Mouse (Mus musculus): Measurements from ENCODE around the gene Cacnb1. TPM values are rescaled to one million over a fixed set of nuclear protein-coding genes. Genes with fewer than 3 reads are reported as not detected.

The Cacnb1 gene
- total RNA-seq, 4 experiments from 2014 or later: 6.2 to 8.5 (median 6.5) TPM

DNA sequence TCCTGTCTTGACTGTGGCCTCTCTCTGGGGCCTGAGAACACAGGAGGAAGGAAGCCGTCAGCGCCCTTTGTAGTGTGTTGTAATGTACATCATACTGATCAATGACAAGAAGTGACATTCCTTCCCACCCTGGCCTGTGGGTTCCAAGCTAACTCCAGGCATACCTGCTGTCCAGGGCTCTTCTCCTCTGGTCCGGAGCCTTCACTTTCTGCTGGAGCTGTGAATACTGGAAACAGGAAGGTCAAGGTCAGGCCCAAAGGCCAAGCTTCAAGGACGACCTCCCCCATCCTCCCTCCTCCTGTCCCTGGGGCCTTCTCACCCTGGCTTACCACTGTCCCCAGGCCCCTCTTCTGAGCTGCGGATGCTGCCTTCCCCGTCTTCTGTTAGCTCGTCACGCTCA lies 18.1 kb upstream of the Cacnb1 start:
- DNase-seq (ENCODE audit: low spot score): no peak

DNA sequence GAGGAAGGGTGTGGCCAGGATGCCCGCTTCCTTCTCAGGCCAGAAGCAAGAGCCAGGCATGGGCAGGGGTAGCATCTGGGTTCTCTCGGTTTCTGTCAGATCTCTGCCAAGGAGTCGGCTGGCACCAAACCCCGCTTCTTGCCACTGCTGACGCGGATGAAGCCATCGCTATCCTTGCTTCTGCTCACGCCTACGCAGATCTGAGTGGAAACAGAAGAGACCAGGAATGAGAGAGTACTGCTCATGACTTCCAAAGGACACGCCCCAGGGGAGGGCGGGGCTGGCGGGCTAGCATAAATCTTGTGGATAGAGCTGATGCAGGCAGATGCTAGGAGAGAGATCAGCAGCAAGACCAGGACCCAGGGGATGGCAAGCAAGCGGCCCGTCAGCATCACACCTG lies 15.0 kb upstream of the Cacnb1 start:
- DNase-seq (ENCODE audit: low spot score): no peak

DNA sequence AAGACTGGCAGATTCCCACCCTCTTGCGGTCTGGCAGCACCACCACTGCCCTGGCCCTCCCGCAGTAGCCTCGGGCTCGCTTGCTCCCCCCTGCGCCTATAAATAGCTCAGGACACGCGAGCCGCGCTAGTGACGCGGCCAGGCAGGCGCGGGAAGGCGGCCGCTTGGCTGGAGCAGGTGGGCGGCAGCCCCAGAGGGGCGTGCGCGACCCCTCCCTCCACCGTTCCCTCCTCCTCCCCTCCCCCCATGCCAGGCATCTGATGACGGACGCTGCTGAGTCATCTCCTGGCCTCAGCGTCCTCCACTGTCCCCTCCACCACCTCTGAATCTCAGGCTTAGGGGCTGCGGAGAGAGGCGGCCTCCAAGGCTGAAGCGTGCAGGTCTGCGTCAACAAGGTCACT lies 13.1 kb upstream of the Cacnb1 start:
- no peak for DNase-seq (ENCODE audit: low spot score)

DNA sequence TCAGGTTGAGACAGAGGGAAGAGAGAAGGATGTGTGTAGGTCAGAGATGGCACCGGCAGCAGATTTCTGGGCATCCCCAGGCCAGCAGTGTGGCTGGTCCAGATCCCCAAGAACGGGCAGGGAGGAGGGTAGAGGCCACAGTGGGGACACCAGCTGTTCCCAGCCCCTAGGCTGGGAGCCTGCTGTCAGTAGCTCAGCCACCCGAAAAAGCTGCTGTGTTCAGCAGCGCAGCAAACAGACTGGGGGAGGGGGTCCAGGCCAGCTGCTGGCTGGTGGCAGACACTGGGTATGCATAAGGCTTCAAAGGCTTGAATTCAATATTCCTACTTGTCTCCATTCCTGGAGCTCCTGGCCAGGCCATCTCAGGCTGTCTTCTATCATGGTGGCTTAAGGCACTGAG lies 12.0 kb upstream of the Cacnb1 start:
- no peak for DNase-seq (ENCODE audit: low spot score)

DNA sequence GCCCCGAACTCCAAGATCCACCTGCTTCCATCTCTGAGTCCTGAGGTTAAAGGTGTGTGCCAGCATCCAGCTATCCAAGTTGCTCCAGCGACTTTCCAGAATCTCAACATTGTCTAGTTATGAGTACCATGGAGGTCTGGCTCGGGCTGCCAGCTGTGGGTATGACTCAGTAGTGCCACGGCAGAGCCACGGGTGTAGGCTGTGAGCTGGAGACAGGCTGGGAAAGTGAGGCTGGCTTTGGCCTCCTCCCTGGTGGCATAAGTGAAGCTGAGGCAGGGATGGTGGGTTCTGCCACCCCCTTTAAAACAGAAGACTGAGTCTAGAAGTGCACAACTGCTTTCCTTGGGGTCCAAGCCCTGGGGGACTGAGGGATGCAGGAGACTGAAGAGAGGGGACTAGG lies 11.2 kb upstream of the Cacnb1 start:
- DNase-seq (ENCODE audit: low spot score): no peak

GRCm38 (mm10) chr11:98031443-98031770 lies 8.6 kb upstream of the Cacnb1 start:
- peak; percentile 76 for DNase-seq (ENCODE audit: low spot score)

DNA sequence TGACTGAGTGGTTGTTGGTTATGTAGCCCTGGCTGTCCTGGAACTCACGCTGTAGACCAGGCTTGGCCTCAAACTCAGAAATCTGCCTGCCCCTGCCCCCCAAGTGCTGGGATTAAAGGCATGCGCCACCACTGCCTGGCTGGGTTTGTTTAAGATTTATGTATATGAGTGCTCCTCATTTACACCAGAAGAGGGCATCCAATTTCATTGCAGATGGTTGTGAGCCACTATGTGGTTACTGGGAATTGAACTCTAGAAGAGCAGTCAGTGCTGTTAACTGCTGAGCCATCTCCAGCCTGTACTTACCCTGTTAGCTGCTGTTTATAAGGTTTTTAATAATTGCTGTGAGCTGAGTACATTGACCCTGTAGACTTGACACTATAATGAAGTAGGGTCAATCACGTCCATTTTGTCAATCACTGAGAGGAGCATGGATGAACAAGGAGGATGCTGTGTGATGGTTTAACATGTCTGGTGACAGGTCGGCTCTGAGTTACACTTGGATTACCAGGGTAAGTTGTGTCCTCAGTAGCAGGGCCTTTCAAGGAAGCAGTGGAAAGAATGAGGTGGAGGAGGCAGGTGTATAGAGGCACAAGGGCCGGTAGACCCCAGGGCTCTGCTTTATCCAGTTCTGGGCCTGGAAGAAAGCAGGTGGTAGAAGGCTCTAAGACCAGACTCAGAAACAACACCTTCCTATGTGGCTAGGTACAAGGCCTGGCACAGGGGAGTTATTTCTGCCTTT lies 8.0 kb upstream of the Cacnb1 start:
- no peak for DNase-seq (ENCODE audit: low spot score)

DNA sequence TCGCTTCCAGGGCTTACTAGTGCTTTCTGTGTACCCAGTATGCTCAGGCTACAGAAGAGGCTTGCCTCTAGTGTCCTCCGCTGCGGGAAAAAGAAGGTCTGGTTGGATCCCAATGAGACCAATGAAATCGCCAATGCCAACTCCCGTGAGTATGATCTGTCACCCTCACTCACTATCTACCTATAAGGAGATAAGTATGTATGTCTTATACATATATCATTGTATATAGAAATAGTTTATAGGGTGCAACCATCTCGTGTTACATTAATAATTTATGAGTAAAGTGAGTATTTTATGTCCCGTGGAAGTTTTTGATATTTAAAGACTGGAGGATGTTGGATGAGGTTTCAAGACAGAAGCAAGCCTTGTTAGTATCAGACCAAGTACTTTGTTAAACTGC lies 5.0 kb upstream of the Cacnb1 start:
- DNase-seq (ENCODE audit: low spot score): no peak

- DNase-seq (ENCODE audit: low spot score): no peak
Observed at GRCm38 (mm10) chr11:98027297-98027688, 4.5 kb upstream of the Cacnb1 start.

DNA sequence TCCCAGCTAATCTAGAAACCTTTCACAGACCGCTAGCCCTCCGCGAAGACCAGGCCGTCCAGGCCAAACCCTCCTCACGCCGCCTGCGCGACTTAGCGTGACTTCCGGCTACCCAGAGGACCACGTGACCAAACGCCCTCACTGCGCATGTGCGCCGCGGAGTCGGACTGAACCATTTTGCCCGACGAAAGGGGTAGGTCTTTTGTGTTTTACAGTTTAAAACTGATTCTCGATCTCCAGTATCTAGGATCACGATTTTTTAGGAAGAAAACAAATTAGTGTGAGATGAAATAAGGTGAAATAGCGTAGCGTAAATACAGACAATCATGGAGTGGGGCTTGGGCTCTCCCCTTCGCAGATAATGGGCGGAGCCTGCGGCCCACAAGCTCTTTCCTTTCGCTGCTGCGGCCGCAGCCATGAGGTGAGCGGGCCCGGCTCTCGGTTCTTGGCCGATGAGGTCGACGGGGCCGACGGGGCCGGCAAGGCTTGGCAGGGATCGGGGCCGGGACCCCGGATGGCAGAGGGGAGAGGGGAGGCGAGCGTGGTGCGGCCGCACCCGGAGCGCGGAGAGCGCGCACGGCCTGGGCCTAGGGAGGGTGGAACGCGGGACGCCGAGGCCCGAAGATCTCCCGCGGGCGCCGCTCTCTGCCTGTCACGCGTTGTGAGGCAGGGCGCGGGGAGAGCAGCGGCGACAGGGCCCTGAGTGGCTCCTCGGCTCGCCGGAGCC lies 3.9 kb upstream of the Cacnb1 start, which contains the start of gene Rpl19:
Gene Rpl19, plus strand, starts transcription at position 141 of the 727 bp plus-strand sequence.
- DNase-seq (ENCODE audit: low spot score): peak; percentile 92

DNA sequence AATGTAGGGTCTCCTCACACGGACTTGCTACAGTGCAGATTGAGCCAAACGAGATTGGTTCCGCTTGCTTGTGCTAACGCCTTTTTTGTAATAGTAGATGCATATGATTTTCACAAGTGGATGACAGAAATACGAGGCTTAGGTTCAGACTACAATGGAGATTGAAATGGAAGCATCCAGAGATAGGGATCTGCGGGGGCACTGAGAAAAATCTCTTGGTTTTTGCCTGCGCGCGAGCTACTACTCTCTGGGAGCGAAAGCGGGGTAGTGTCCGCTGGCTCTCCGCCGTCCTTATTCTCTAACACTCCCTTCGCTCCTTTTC lies 3.4 kb upstream of the Cacnb1 start:
- no peak for DNase-seq (ENCODE audit: low spot score)

DNA sequence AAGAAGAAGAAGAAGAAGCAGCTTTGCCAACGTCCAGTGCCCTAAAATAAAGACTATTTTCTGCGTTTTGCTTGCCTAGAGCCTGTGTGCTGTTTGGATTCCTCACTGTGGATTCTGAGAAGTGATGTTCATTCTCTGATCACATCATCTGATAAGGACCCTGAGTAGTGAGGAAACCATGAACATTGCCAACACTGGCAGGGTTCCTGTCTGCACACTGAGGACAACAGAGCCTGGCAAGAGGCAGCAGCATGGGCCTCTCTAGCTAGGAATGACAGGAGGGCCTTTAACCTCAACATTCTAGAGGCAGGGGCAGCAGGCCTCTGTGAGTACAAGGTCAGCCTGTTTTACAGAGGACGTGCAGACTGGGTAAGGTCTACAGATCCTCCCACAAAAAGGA lies 1.7 kb upstream of the Cacnb1 start:
- DNase-seq (ENCODE audit: low spot score): no peak

- no peak for DNase-seq (ENCODE audit: low spot score)
Observed at GRCm38 (mm10) chr11:98022253-98022554, 630 bp downstream of the Cacnb1 start.

DNA sequence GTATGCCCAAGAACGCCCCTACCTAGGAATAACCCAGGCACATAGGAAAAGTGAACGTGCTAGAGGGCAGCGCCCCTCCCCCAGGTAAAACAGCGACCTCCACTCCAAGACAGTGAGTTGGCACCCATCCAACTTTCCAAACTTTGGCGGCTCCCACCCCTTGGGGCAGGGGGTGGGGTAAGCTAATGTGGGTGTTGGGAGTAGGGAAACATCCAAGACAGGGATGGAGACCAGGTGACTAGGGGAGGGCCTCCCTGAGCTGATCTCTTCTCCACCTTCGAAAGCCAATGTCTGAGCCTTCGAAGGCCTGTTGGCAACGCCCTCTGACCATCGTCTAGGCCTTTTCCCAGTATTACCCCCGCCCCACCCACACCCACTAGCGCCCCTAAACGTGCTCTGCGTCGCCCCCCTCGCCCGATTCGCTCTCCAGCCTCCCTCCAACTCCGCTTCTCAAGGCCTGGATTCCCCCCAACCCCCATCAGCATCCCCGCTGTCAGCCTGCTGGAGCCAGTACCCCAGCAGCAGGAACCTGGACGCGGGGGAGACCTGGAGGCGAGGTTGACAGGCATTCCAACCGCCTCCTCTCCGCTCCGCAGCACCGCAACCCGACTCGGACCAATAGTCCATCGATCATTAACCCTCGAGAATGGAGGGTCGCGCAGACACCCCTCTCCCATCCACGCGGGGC lies 1.1 kb downstream of the Cacnb1 start:
- no peak for DNase-seq (ENCODE audit: low spot score)

GRCm38 (mm10) chr11:98021118-98021517 lies 1.7 kb downstream of the Cacnb1 start:
- DNase-seq (ENCODE audit: low spot score): no peak

DNA sequence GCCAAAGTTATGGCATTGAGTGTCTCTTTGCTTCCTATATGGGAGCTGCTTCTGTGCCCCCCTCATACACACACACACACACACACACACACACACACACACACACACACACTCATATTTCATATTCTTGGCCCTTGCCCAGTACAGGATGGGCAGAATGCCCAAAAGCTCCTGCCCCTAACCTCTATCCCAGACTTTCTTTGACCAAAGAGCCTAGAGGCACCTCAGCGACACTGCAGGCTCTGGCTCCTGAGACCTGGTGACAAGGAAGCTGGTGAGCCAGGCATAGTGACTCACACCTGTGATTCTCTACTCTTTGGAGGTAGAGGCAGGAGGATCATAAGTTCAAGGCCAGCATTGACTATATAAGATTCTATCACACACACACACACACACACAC lies 2.1 kb downstream of the Cacnb1 start:
- no peak for DNase-seq (ENCODE audit: low spot score)

DNA sequence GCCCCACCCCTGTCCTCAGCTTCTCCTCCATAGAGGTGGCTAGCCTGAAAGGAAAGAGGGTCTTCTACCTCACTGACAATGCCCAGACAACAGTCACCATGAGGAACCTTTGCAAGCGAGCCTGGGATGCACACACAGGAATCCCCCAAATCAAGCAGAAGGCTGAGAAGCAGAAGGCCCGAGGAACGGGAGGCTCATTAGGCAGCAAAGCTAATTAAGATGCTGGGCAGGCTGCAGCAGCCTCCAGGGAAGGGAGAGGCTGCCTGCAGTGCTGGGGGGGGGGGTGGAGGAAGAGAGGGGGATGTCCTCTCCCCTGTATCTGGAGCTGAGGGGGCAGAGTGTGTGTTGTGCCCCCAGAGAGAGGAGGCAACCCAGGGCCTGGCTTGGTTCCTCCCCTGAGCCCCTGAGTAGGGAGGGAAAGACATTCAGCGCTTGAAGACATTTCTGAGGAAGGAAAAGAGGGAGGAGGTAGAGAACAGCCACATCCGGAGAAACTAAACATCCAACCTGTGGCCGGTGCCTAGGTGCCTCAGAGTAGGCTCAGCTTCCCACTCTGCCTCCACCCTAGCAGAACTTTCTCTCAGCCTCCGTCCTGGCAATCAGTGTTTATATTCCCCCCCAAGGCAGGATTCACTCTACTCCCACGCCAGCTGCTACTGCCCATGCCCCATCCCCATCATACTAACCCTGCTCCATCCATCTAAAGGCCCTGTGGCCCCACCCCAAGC lies 2.8 kb downstream of the Cacnb1 start:
- DNase-seq (ENCODE audit: low spot score): no peak

DNA sequence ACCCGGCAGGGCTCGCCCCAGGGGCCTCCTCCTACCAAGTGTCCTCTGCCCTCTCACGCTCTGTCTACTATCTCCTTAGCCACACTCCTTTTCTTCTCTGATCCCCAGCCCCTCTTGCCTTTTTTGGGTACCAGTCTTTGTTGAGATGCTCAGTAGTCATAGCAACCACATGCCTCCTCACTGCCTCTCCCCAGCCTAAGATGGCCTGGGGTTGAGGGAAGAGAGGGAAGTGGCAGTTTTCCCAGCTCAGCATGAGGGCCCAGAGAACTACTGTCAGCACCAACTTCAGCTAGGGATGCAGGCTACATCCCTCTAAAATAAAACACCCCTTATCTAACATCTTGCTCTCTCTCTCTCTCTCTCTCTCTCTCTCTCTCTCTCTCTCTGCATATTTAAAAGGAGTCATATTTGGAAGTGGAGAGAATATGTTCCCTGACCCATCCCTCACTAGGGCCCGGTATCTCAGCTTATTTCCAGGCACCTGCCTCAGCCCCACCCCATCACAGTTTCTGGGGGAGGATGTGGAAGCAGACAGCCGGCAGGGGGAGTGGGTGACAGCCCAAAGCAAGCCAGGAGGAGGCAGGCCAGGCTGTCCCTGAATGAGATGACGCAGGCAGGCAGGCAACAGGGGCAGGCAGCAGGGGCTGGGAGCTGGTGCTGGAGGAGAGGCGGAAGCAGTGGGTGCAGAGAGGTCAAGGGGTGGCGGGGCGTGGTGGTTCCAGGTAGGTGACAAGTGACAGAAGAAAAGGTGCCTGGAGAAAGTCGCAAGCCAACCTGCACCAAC lies 3.8 kb downstream of the Cacnb1 start:
- no peak for DNase-seq (ENCODE audit: low spot score)

GRCm38 (mm10) chr11:98018222-98018621 lies 4.6 kb downstream of the Cacnb1 start:
- no peak for DNase-seq (ENCODE audit: low spot score)

- DNase-seq (ENCODE audit: low spot score): no peak
Observed at GRCm38 (mm10) chr11:98016824-98017223, 6.0 kb downstream of the Cacnb1 start.

- no peak for DNase-seq (ENCODE audit: low spot score)
Observed at GRCm38 (mm10) chr11:98016177-98016576, 6.7 kb downstream of the Cacnb1 start.

DNA sequence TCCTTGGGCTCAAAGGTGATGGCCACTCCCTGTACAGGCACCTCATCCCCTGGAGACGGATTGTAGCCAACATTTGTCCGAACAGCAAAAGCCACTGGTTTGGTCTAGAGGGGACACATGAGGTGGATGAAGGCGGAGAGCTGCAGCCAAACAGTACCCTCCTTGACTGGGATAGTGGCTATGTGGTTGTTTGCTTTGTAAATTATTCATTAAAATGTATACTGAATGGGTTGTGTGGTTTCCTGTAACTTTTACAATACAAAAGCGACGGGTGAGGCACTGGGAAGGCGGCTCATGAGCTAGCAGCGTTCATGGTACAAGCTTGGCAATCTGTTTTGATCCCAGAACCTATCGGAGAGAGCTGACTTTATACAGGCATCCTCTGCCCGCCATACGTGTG lies 10.0 kb downstream of the Cacnb1 start:
- DNase-seq (ENCODE audit: low spot score): no peak
